Mouse (Mus musculus) small intestine, adult 2 months (tissue): ENCODE measurements around the gene Daam1.

Source experiments
- CTCF ChIP-seq: fragments of 200-500 bp; IDR thresholded peaks from 2 replicates; pipeline ENCODE4 v1.5.1; 2012; ENCODE audit warnings: low read depth, mild to moderate bottlenecking, control low read depth, inconsistent platforms, low read length, moderate library complexity, mixed read lengths; ENCODE audit not compliant: insufficient replicate concordance, insufficient read length; ENCODE audit errors: extremely low read depth
- POLR2A ChIP-seq: fragments of 200-500 bp; IDR thresholded peaks from 2 replicates; pipeline ENCODE4 v1.6.1; 2012; ENCODE audit warnings: low read depth, mild to moderate bottlenecking, control low read depth, inconsistent platforms, low read length, moderate library complexity

- no peak for TF ChIP-seq CTCF
- TF ChIP-seq POLR2A = no peak
Measured at GRCm38 (mm10) chr12:72014355-72014776, 183.5 kb downstream of the Daam1 start.
